Mouse (Mus musculus): ENCODE results near the gene Tyw3.

DNA sequence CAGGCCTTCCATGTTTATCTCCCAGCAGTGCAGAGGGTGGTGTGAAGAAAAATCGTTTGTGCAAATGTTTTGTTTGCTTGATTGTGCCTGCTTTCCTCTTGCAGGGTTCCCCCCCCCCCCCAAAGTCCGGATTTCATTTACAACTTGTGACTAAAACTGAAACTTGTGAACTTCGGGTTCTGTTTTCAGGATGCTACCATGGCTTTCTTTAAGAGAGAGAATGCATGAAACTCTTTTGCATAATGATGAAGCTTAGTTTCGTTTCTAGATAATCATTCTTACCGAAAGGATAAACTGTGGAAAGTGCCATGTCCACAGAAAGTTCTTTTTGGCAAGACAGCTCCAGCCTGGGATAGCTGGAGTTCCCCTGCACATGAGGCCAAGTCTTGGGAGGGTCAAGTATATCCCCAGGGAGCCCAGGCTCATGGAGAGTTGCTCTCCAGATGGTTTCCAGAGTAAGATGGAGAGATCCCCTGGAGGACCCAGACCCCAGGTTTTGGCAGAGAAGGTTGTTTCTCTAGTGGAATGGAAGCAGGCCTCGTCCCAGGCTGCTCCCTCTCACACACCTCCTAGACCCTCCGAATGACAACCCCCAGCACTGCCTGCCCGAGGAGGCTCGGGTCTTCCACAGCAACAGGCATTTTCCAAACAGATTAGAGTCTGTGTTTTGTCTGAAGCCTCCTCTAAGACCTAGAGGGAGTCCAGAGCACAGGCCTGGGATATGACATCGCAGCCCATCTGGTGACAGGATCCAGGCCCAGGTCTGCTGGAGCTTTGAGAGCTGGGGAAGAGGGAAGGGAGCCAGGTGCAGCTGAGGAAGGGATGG, 56.6 kb downstream of the Tyw3 start:
- no peak for TF ChIP-seq CTCF (IDR thresholded peaks at IDR 0.05; ENCODE audit: borderline replicate concordance, insufficient read depth, low read depth, low read length)
- no peak for TF ChIP-seq POLR2A (IDR thresholded peaks at IDR 0.05; ENCODE audit: borderline replicate concordance, insufficient read depth, low read length)
